Mouse (Mus musculus): ENCODE measurements around the gene Mgst3. TPM values are rescaled to one million over a fixed set of nuclear protein-coding genes. Genes with fewer than 3 reads are reported as not detected.

The Mgst3 gene
- 2.3 TPM for polyA plus RNA-seq (2017; shearing (Covaris generic))

GRCm38 (mm10) chr1:167393683-167394492 is at the start of gene Mgst3:
Mgst3 (minus strand) TSS chr1:167393841.

GRCm38 (mm10) chr1:167349815-167350596 is 43.6 kb downstream of the Mgst3 start, which contains the start of gene Aldh9a1:
Aldh9a1 (plus strand) TSS chr1:167349991.

Other genes starting within 250 kb of the Mgst3 start
- gene Uck2, start 108.5 kb downstream of the Mgst3 start, polyA plus RNA-seq (2017; shearing (Covaris generic)) = 80.6 TPM
- 50.1 TPM for gene Tmco1, start 85.5 kb downstream of the Mgst3 start, polyA plus RNA-seq (2017; shearing (Covaris generic))
- gene Aldh9a1, start 43.9 kb downstream of the Mgst3 start, polyA plus RNA-seq (2017; shearing (Covaris generic)) = 46.2 TPM
- gene Lrrc52, start 72.9 kb upstream of the Mgst3 start, polyA plus RNA-seq (2017; shearing (Covaris generic)) = not detected
- not detected for gene Rxrg, start 204.5 kb upstream of the Mgst3 start, polyA plus RNA-seq (2017; shearing (Covaris generic))